Mouse (Mus musculus) heart, embryonic 15.5 days (tissue): Measurements from ENCODE around the gene Mex3b. TPM values are rescaled to one million over a fixed set of nuclear protein-coding genes. Genes with fewer than 3 reads are reported as not detected.
A peak's percentile ranks its signal among the peaks of the same experiment; 100 is the strongest.

Experiments
- ATAC-seq: fragments of 200-750 bp; cut with Nextera tagmentation; replicated peaks from 2 replicates; pipeline ENCODE4 v1.8.0; 2017; ENCODE audit warnings: low read depth, moderate TSS enrichment; ENCODE audit not compliant: insufficient number of reproducible peaks, insufficient read depth, low FRiP score
- H3K27ac ChIP-seq: fragments of 300-500 bp; sonication (generic); 2 replicates; pipeline ENCODE4 v1.5.1; 2015; ENCODE audit warnings: mild to moderate bottlenecking, inconsistent platforms
- H3K27me3 ChIP-seq: fragments of 300-500 bp; sonication (generic); 2 replicates; pipeline ENCODE4 v1.6.1; 2015; ENCODE audit warnings: inconsistent platforms
- H3K36me3 ChIP-seq: fragments of 300-500 bp; sonication (generic); 2 replicates; pipeline ENCODE4 v1.6.1; 2015; ENCODE audit warnings: mild to moderate bottlenecking, inconsistent platforms
- H3K4me1 ChIP-seq: fragments of 300-500 bp; sonication (generic); replicated peaks from 2 replicates; pipeline ENCODE4 v1.6.1; 2015; ENCODE audit warnings: inconsistent platforms
- H3K4me2 ChIP-seq: fragments of 300-500 bp; sonication (generic); 2 replicates; pipeline ENCODE4 v1.6.1; 2015; ENCODE audit warnings: inconsistent platforms, mild to moderate bottlenecking, moderate library complexity
- H3K4me3 ChIP-seq: fragments of 300-500 bp; sonication (generic); 2 replicates; pipeline ENCODE4 v1.5.1; 2015; ENCODE audit warnings: mild to moderate bottlenecking, inconsistent platforms
- H3K9ac ChIP-seq: fragments of 300-500 bp; sonication (generic); 2 replicates; pipeline ENCODE4 v1.6.1; 2015; ENCODE audit warnings: mild to moderate bottlenecking, inconsistent platforms
- H3K9me3 ChIP-seq: fragments of 300-500 bp; sonication (generic); replicated peaks from 2 replicates; pipeline ENCODE4 v1.6.1; 2016; ENCODE audit warnings: inconsistent platforms
- WGBS: fragments of 180-500 bp; shearing (Covaris S2); methylation state at CpG from one replicate; pipeline ENCODE4 v1.1.7; 2015; ENCODE audit warnings: mixed read lengths; 5-methylcytosine and 5-hydroxymethylcytosine counted together
- polyA plus RNA-seq: library from polyadenylated mRNA; unstranded; fragments of >200 nt; fragmentation: Nextera tagmentation; extraction: Ambion mirVana; gene quantifications from 2 replicates; pipeline ENCODE4 v1.2.1, GENCODE M21; 2015

Gene Mex3b
- polyA plus RNA-seq, 1 experiment from 2014 or later: 5.4 TPM

DNA sequence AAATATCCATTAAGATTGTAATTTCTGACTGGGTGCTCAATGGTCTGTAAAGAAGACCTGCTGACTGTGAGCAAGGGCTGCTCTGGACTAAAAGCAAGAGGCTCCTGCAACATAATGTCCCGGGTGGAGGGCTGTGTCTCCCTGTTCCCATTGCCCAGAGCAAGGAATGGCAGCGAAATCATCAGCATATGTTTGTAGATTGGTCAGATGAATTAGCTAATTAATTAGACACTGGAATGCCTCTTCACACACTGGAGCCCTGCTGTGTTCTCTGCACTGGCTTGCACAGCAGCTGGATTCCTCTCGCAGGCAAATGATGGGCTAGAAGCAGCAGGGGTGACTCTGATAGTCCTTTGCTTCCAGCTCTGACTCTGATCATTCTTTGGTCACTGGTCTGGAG is 29.6 kb downstream of the Mex3b start:
- 75% methylated on average over 3 of the region's 3 CpGs for WGBS
- H3K4me2 ChIP-seq: no peak overlapping the region
- H3K9ac ChIP-seq: no peak overlapping the region
- H3K27me3 ChIP-seq: no peaks in the 10 kb centered on the region
- H3K9me3 ChIP-seq: no peaks in the 10 kb centered on the region
- no peaks in the 10 kb centered on the region for H3K4me1 ChIP-seq
- H3K36me3 ChIP-seq: no peaks in the 10 kb centered on the region
- ATAC-seq: no peak
- H3K27ac ChIP-seq: no peak overlapping the region
- H3K4me3 ChIP-seq: no peak overlapping the region

DNA sequence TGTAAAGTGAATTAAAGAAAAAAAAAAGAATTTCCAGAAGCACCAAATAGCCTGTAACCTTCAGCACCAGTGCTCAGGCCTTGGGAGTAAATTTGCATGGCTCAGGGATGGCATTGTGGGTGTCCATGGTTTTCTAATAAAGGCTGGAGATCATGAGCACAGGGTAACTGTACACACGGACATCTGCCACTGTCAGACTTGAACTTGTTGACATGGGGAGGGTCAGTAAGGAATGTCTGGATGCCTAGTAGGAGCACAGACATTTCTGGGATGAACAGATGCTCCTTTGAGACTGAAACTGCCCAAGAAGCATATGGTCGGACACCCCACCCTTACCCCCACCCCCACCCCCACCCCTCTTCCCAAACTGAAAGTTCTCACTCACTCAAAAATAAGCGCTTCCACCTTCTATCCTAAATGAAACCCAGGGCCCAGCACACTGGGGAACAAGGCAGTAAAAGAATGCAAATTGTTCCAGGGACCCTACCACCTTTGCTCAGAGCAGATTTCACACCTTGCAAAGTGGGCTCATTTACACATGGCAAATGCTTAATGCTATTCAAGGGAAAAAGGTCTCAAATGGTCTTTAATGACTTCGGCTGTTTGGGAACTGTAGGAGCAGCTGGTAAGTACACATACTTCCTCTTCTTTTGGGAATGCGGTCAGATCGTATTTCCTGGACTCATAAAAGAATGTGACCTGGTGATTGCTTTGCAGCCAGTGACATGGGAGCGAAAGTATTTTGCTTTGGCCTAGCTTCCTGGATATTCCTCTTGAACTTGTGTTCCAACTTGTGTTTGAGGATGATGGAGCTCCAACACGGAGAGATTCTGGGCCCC is 32.5 kb downstream of the Mex3b start:
- WGBS: 67% methylated on average over 8 of the region's 8 CpGs
- Histone ChIP-seq H3K9me3 (no peaks in the 10 kb centered on the region), H3K4me1 (peaks cover 3% of the 10 kb centered on the region), H3K36me3 (no peaks in the 10 kb centered on the region), H3K27ac (no peak overlapping the region), H3K4me3 (no peak overlapping the region), H3K4me2 (no peak overlapping the region), H3K27me3 (no peaks in the 10 kb centered on the region), H3K9ac (no peak overlapping the region)
- ATAC-seq: no peak

GRCm38 (mm10) chr7:82903006-82903405 is 35.9 kb downstream of the Mex3b start:
- no peak overlapping the region for H3K9ac ChIP-seq
- ATAC-seq: no peak
- WGBS: 63% methylated on average over 3 of the region's 3 CpGs

DNA sequence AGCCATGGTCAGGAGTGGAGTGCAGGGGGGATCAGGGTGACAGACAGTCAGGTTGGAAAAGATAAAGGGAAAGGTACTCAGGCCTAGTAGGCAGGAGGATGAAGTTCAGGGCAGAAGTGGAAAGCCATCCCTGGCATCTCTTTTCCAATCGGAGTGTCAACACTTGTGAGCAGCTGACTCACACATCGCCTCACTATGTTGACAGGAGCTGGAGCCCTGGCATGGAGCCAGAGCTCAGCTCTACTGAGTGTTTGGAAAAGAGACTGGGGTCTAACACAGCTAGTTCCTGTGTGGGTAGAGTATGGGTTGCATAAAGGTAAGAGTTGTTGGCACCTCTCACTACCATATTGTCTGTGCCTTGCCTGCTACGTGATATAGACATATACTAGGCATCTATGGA is 38.4 kb downstream of the Mex3b start:
- peak overlapping the region; percentile 44 for H3K27ac ChIP-seq
- no peaks in the 10 kb centered on the region for H3K27me3 ChIP-seq
- H3K36me3 ChIP-seq: no peaks in the 10 kb centered on the region
- WGBS: 25% methylated on average over 3 of the region's 3 CpGs
- no peak overlapping the region for H3K4me2 ChIP-seq
- H3K9me3 ChIP-seq: no peaks in the 10 kb centered on the region
- no peak overlapping the region for H3K4me3 ChIP-seq
- peak; percentile 88 for ATAC-seq
- H3K4me1 ChIP-seq: peaks cover 19% of the 10 kb centered on the region
- H3K9ac ChIP-seq: no peak overlapping the region

More at GRCm38 (mm10) chr7:82903006-82903405, 35.9 kb downstream of the Mex3b start:
- Histone ChIP-seq H3K4me3 (no peak overlapping the region), H3K27ac (no peak overlapping the region), H3K4me1 (peaks cover 19% of the 10 kb centered on the region), H3K27me3 (no peaks in the 10 kb centered on the region), H3K9me3 (no peaks in the 10 kb centered on the region), H3K36me3 (no peaks in the 10 kb centered on the region), H3K4me2 (no peak overlapping the region)

- WGBS: 38% methylated on average over 1 of the region's 1 CpGs
These were observed 39.9 kb downstream of the Mex3b start for GRCm38 (mm10) chr7:82907081-82907480.

DNA sequence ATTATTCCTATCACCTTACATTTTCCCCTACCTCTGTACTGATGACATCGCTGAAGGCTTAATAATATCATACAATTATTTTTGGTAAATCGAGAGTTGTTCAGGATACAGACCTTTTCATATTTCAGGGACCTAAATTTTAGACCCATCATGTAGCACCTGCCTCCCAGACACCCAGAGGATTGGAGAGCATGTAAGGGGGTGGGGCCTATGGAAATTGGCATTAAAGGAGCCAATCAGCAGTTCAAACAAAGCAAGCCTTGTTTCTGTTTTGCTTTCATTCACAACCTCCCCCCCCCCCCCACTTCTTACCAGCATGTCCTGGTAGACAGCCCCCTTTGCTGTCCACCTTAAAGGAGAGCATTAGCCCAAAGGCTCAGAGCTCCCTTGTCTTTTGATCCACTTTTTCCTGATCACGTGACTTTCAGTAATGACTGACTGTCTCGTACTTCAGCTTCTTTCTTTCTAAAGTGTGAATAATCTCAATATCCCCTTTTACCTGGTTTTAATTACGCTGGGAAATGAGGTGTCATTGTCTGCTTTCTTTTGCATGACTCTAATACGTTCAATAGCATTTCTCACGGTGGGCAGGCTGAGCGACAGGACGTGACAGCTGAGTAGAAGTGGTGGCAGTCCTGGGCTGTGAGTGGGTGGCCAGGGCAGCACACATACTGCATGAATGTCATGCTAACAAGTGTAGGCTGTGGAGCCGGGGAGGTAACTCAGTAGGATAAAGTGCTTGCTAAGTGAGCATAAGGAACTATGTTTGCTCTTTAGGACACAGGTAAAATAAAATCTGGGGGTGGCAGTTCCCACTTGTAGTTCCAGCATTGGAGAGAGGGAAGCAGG is 43.6 kb downstream of the Mex3b start:
- H3K9ac ChIP-seq: no peak overlapping the region
- H3K4me3 ChIP-seq: no peak overlapping the region
- no peak overlapping the region for H3K27ac ChIP-seq
- H3K9me3 ChIP-seq: no peaks in the 10 kb centered on the region
- H3K36me3 ChIP-seq: no peaks in the 10 kb centered on the region
- H3K4me2 ChIP-seq: no peak overlapping the region
- 68% methylated on average over 10 of the region's 10 CpGs for WGBS
- peaks cover 7% of the 10 kb centered on the region for H3K4me1 ChIP-seq
- H3K27me3 ChIP-seq: no peaks in the 10 kb centered on the region
- no peak; the same call in 1 of the 2 replicates for ATAC-seq

More at GRCm38 (mm10) chr7:82907081-82907480, 39.9 kb downstream of the Mex3b start:
- Histone ChIP-seq H3K4me1 (peaks cover 19% of the 10 kb centered on the region), H3K9me3 (no peaks in the 10 kb centered on the region), H3K27me3 (no peaks in the 10 kb centered on the region), H3K4me3 (no peak overlapping the region), H3K9ac (no peak overlapping the region), H3K36me3 (no peaks in the 10 kb centered on the region), H3K4me2 (no peak overlapping the region), H3K27ac (no peak overlapping the region; the same call in 1 of the 2 replicates)
- no peak for ATAC-seq

DNA sequence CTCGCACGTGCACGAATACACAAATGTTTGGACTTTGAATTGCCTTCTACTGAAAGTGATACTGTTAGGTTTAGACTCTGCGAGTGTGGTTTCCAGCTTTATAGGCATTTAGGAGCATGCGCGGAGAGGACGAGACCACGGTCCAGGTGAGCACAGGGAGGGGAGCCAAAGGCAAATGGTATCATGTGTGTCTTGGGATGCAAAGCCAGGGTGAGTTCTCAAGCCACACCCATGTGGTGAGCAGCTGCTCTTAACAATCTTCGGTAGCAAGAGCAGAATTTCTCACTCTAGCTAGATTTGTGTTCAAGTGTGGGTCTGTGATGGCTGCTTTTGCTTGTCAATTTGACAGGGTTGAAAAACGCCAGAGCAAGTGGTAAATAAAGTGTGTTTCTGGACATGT is 44.4 kb downstream of the Mex3b start:
- no peak overlapping the region for H3K9ac ChIP-seq
- H3K4me1 ChIP-seq: peaks cover 2% of the 10 kb centered on the region; the same call in 1 of the 2 replicates
- H3K4me3 ChIP-seq: no peak overlapping the region
- no peak for ATAC-seq
- no peak overlapping the region for H3K27ac ChIP-seq
- no peaks in the 10 kb centered on the region for H3K36me3 ChIP-seq
- WGBS: 77% methylated on average over 10 of the region's 10 CpGs
- no peak overlapping the region for H3K4me2 ChIP-seq
- H3K9me3 ChIP-seq: no peaks in the 10 kb centered on the region
- no peaks in the 10 kb centered on the region for H3K27me3 ChIP-seq

GRCm38 (mm10) chr7:82914297-82914696 is 47.2 kb downstream of the Mex3b start:
- ATAC-seq: no peak
- Histone ChIP-seq H3K27me3 (no peaks in the 10 kb centered on the region), H3K27ac (no peak overlapping the region), H3K9me3 (no peaks in the 10 kb centered on the region), H3K4me3 (no peak overlapping the region), H3K4me1 (no peaks in the 10 kb centered on the region), H3K9ac (no peak overlapping the region), H3K36me3 (no peaks in the 10 kb centered on the region), H3K4me2 (no peak overlapping the region)
- 72% methylated on average over 4 of the region's 4 CpGs for WGBS

Other genes with a start within 250 kb of the Mex3b start
- gene Saxo2, start 218.8 kb upstream of the Mex3b start, polyA plus RNA-seq: 6.2 and 7.5 TPM in 2 replicates
- gene Efl1, start 218.7 kb upstream of the Mex3b start, polyA plus RNA-seq: 11.3 and 15.2 TPM in 2 replicates